Mouse (Mus musculus) bone marrow, adult 2 months (tissue): ENCODE results near the gene Mmrn2.

Source experiments
- CTCF ChIP-seq: fragments of 200-500 bp; IDR thresholded peaks from 2 replicates; pipeline ENCODE4 v1.5.1; 2011; ENCODE audit warnings: low read length, control low read depth; ENCODE audit not compliant: control insufficient read depth, insufficient read depth
- POLR2A ChIP-seq: fragments of 200-500 bp; IDR thresholded peaks from 2 replicates; pipeline ENCODE4 v1.6.1; 2011; ENCODE audit warnings: low read depth, mild to moderate bottlenecking, control low read depth, low read length, borderline replicate concordance; ENCODE audit not compliant: control insufficient read depth

GRCm38 (mm10) chr14:34447659-34448058 lies 72.4 kb downstream of the Mmrn2 start:
- TF ChIP-seq CTCF (no peak), POLR2A (no peak)
